Mouse (Mus musculus) heart, postnatal 14 days (tissue): ENCODE measurements around the gene Ak8. TPM values are rescaled to one million over a fixed set of nuclear protein-coding genes. Genes with fewer than 3 reads are reported as not detected.

Experiments used
- DNase-seq, 2 experiments: peaks; one replicate each; pipeline ENCODE4 v3.0.0; 2021 to 2022
- intact Hi-C: fragments of 180-260 bp; cut with DNase I; formaldehyde crosslinking; loops from one replicate; pipeline ENCODE4 v1.15.1; 2025
- long read RNA-seq, 2 experiments: library from polyadenylated mRNA; stranded (forward); transcript quantifications; one replicate each; pipeline ENCODE4 v2.0.0; 2021
- total RNA-seq, 2 experiments: library from RNA; stranded (reverse); gene quantifications; 2 replicates each; pipeline ENCODE4 v1.2.3; 2021

Gene Ak8
- under 1 TPM in 1 of 2 experiments, not detected in 1; 0.24 TPM for total RNA-seq
- long read RNA-seq, experiment 1: 0 reads
- long read RNA-seq, experiment 2: 0 reads

- intact Hi-C loops: loop anchor here (5.0 kb wide), 1 partner anchor 138 kb away; no protein-coding TSS in a partner anchor
- DNase-seq: peak; percentile 75 to 90
Observed at GRCm38 (mm10) chr2:28699361-28700335, at the start of gene Ak8, which contains the start of gene Spaca9. Ak8 (plus strand) TSS chr2:28700164. Spaca9 (minus strand) TSS chr2:28699727.

- DNase-seq: no peak
- intact Hi-C loops: no loop called here
Observed at GRCm38 (mm10) chr2:28650526-28650925, 49.4 kb upstream of the Ak8 start.

DNA sequence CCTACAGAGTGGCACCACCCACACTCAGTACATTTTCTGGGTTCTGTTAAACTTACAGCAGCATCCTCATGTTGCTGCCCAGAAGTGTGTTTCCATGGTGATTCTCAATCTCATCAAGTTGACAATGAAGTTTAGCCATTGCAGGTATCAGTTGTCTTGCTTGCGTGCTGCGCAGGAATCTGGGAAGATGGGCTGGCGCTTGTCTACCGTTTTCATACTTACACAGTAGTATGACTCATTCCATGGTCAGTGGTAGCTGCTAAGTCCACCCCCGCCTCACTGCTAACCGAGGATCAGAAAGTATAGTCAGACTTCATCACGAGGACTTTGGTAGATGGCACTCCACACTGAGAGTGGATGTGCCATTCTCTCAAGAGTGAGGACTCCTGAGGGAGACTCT is 46.6 kb upstream of the Ak8 start:
- intact Hi-C loops: no loop called here
- DNase-seq: no peak

GRCm38 (mm10) chr2:28654295-28654694 is 45.7 kb upstream of the Ak8 start:
- peak in 1 of 2 experiments; percentile 28 for DNase-seq
- intact Hi-C loops: no loop called here

GRCm38 (mm10) chr2:28656216-28656615 is 43.7 kb upstream of the Ak8 start:
- DNase-seq: no peak
- intact Hi-C loops: no loop called here

- DNase-seq: no peak
- intact Hi-C loops: no loop called here
Observed at GRCm38 (mm10) chr2:28662891-28663290, 37.1 kb upstream of the Ak8 start.

DNA sequence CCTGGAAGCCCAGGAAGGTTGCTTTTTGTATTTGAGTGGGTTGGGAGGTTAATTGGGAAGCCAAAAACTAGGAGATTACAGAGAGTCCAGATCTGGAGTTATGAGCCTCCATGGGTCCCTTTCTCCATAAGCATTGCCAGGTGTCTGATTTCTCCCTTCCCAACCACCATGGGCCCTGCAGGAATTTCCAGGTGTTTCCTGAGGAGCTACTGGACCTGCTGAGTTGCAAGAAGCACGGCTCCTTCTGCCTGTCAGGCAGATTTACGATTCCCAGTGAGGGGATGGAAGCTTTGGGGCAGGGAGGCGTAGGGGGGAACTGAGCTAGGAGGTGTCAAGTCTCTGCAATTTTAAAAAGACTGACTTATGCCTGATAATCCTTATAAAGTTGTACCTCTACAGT is 34.1 kb upstream of the Ak8 start:
- no peak for DNase-seq
- intact Hi-C loops: no loop called here

- intact Hi-C loops: no loop called here
- no peak for DNase-seq
Observed at GRCm38 (mm10) chr2:28671438-28671837, 28.5 kb upstream of the Ak8 start.

GRCm38 (mm10) chr2:28676005-28676404 is 24.0 kb upstream of the Ak8 start:
- no peak for DNase-seq
- intact Hi-C loops: no loop called here

GRCm38 (mm10) chr2:28680710-28681109 is 19.3 kb upstream of the Ak8 start:
- peak in 1 of 2 experiments; percentile 49 for DNase-seq
- intact Hi-C loops: no loop called here

DNA sequence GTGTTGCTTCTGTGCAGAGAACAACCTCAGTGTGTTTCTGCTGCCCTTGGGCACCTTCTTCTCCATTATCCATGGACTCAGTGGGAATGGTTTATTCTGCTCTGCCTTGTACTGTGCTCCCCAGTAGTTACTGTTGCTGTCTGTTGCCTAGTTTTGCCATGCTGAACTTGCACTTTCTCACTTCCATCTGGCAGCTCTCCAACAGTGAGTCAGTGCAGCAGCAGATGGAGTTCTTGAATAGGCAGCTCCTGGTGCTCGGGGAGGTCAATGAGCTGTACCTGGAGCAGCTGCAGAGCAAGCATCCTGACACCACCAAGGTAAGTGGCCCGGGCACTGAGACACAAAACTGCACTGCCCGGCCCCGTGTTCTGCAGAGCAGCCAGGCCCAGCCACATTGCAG is 18.2 kb upstream of the Ak8 start:
- peak; percentile 25 to 51 for DNase-seq
- intact Hi-C loops: no loop called here

- DNase-seq: no peak
- intact Hi-C loops: no loop called here
Observed at GRCm38 (mm10) chr2:28685895-28686294, 14.1 kb upstream of the Ak8 start.

GRCm38 (mm10) chr2:28688431-28688830 is 11.5 kb upstream of the Ak8 start:
- intact Hi-C loops: no loop called here
- peak; percentile 18 to 29 for DNase-seq

GRCm38 (mm10) chr2:28692692-28693091 is 7.3 kb upstream of the Ak8 start:
- DNase-seq: no peak
- intact Hi-C loops: no loop called here

DNA sequence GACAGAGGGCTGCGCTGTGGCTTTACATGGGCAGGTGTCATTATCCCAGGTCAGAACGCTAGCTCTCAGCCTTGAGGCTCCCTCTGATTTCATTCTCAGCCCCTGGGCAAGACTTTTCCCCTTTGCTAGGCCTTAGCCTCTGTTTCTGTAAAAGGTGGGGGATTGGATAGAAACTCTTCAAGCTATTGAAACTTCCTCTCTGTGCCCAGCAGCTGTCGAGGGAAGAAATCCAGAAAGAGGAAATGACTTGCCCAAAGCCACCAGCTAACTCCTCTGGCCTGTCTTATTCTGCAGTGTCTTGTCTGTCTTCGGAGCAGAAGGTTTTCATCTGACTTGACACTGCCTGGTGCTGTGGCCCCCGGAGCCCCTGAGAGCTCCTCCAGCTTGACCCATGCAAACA is 1.4 kb upstream of the Ak8 start:
- intact Hi-C loops: no loop called here
- no peak for DNase-seq

- intact Hi-C loops: loop anchor here (5.0 kb wide), 1 partner anchor 136 kb away; no protein-coding TSS in a partner anchor
- no peak for DNase-seq
Observed at GRCm38 (mm10) chr2:28701646-28702262, 1.8 kb downstream of the Ak8 start.

DNA sequence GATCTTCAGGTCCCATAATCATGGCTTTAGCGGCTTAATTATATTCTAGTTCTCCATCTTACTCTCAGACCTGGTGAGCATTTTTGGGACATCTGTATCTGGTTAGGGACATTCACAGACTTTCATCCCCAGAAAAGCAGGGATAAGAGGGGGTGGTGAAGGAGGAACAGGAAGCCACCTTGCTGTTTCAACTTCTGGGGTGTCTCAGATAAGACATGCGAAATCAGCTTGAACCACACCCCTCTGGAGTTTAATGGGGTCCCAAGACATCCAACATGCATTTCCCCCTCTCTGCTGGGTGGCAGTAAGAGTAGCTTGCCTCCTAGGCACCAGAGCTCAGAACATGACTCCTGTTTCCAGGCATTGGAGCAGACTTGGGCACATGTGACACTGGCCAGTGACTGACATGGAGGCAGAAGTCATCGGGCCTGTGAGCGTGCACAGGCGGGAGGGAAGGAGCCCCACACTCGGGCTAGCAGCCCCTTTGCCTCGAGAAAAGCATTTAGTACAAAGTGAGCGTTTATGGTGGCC is 6.2 kb downstream of the Ak8 start:
- no peak for DNase-seq
- intact Hi-C loops: no loop called here

DNA sequence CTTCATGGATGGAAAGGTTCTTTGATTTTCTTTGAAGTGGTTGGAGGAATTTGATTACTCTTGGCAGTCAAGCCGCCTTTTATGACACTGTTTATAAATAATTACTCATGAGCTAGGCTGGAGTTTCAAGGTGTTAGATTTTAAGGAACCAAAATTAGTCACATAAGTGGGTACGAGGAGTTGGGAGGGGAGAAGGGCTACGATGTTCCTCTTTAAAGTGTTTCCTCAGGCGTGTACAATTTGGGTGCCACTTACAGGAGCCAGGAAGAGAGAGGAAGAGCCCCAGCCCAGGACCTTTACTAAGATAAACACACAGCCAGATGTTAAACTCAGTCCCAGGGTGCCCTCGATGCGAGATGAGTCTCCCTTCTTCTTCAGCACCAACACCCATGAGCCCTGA is 6.8 kb downstream of the Ak8 start:
- no peak for DNase-seq
- intact Hi-C loops: no loop called here

DNA sequence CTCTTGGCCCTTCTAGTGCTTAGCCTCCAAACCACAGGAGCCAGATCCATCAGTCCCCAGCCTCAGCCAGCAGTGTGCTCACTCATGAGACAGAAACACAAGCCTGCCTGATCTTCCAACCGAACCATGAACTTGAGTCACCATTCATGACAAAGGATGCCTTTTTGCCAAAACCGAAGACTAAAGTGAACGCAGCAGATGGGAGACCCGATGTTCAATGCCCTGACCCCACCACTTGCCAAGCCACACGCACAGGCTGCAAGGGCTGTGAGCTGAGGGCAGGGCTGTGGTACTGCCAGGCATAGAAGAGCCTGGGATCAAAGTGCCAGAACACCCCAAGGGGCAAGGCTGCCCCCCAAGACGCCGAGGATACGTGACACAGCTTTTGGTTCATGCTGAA is 13.1 kb downstream of the Ak8 start:
- DNase-seq: no peak
- intact Hi-C loops: no loop called here

DNA sequence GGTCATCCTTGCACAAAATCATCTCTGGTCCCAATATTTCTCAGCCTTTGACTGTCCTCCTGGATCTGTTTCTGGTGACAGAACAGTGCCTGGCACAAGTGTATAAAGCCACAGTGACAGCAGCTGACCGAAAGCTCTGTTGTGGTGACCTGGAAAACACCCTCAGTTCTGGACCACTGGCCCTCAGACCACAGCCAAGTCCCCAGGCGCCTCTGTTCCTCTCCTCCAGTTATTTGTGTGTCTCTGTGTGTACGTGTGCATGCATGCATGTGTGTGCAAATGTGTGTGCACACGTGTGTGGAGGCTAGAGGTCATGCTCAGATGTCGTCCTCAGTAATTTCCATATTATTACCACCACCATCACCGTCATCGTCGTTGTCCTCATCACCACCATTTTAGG is 22.5 kb downstream of the Ak8 start:
- intact Hi-C loops: no loop called here
- DNase-seq: no peak

GRCm38 (mm10) chr2:28723912-28724311 is 23.9 kb downstream of the Ak8 start:
- no peak for DNase-seq
- intact Hi-C loops: no loop called here
